Mouse (Mus musculus) MEL (cell line): ENCODE measurements around the gene Gng12. TPM values are rescaled to one million over a fixed set of nuclear protein-coding genes. Genes with fewer than 3 reads are reported as not detected.

ENCODE experiments used
- DNase-seq: peaks from one replicate; pipeline ENCODE4 v3.0.0; 2011; ENCODE audit warnings: low read depth, low spot score
- H3K27ac ChIP-seq: 2 replicates; pipeline ENCODE4 v1.5.1; 2012; ENCODE audit warnings: low read depth, mild to moderate bottlenecking, control low read depth, low read length, moderate library complexity; ENCODE audit not compliant: control insufficient read depth
- H3K27me3 ChIP-seq, 2 experiments: fragments of 150-350 bp in 1 of 2; sonication (generic) in 1 of 2; 2 replicates each; pipeline ENCODE4 v1.6.1; 2012; ENCODE audit warnings: low read length in 2 of 2, mild to moderate bottlenecking in 2 of 2, improper control_type of control experiment in 1 of 2, moderate library complexity in 1 of 2; ENCODE audit not compliant: insufficient read depth in 2 of 2, control insufficient read depth in 1 of 2
- H3K36me3 ChIP-seq, 2 experiments: 2 replicates each; pipeline ENCODE4 v1.6.1; 2012 to 2014; ENCODE audit warnings: low read length in 2 of 2, improper control_type of control experiment in 1 of 2, inconsistent platforms in 1 of 2, mild to moderate bottlenecking in 1 of 2; ENCODE audit not compliant: insufficient read depth in 2 of 2, control insufficient read depth in 1 of 2
- H3K4me1 ChIP-seq, 2 experiments: fragments of 150-350 bp in 1 of 2; sonication (generic) in 1 of 2; 2 replicates each; pipeline ENCODE4 v1.6.1; 2012; ENCODE audit warnings: low read length in 2 of 2, improper control_type of control experiment in 1 of 2, mild to moderate bottlenecking in 1 of 2; ENCODE audit not compliant: insufficient read depth in 2 of 2, control insufficient read depth in 1 of 2
- H3K4me3 ChIP-seq, 2 experiments: fragments of 150-350 bp in 1 of 2; sonication (generic) in 1 of 2; 2 replicates each; pipeline ENCODE4 v1.5.1; 2012; ENCODE audit warnings: low read depth in 2 of 2, low read length in 2 of 2, mild to moderate bottlenecking in 2 of 2, moderate library complexity in 2 of 2, control low read depth in 1 of 2, improper control_type of control experiment in 1 of 2; ENCODE audit not compliant: control insufficient read depth in 1 of 2, insufficient read depth in 1 of 2
- H3K79me2 ChIP-seq: 2 replicates; pipeline ENCODE4 v1.6.1; 2012; ENCODE audit warnings: mild to moderate bottlenecking, low read length, moderate library complexity; ENCODE audit not compliant: control insufficient read depth, poor library complexity, insufficient read depth
- H3K9ac ChIP-seq: 2 replicates; pipeline ENCODE4 v1.6.1; 2012; ENCODE audit warnings: low read depth, mild to moderate bottlenecking, control low read depth, low read length, moderate library complexity; ENCODE audit not compliant: control insufficient read depth, poor library complexity, severe bottlenecking
- H3K9me3 ChIP-seq: fragments of 150-350 bp; sonication (generic); replicated peaks from 2 replicates; pipeline ENCODE4 v1.6.1; 2012; ENCODE audit warnings: mild to moderate bottlenecking, low read length, improper control_type of control experiment, moderate library complexity; ENCODE audit not compliant: insufficient read depth
- BHLHE40 ChIP-seq: IDR thresholded peaks from 2 replicates; pipeline ENCODE4 v1.6.1; 2012; ENCODE audit warnings: low read depth, mild to moderate bottlenecking, inconsistent platforms, low read length, improper control_type of control experiment, borderline replicate concordance
- CHD2 ChIP-seq: IDR thresholded peaks from 2 replicates; pipeline ENCODE4 v1.6.1; 2011; ENCODE audit warnings: low read length, improper control_type of control experiment
- E2F4 ChIP-seq: IDR thresholded peaks from 2 replicates; pipeline ENCODE4 v1.6.1; 2011; ENCODE audit warnings: low read depth, low read length, improper control_type of control experiment, borderline replicate concordance
- GABPA ChIP-seq: IDR thresholded peaks from 2 replicates; pipeline ENCODE4 v1.6.1; 2012; ENCODE audit warnings: low read depth, mild to moderate bottlenecking, inconsistent platforms, low read length, improper control_type of control experiment, moderate library complexity
- GATA1 ChIP-seq: IDR thresholded peaks from 2 replicates; pipeline ENCODE4 v1.6.1; 2011; ENCODE audit warnings: low read depth, low read length, improper control_type of control experiment
- HCFC1 ChIP-seq: IDR thresholded peaks from 2 replicates; pipeline ENCODE4 v1.6.1; 2012; ENCODE audit warnings: low read depth, mild to moderate bottlenecking, inconsistent platforms, low read length, improper control_type of control experiment, moderate library complexity
- MAFK ChIP-seq: IDR thresholded peaks from 2 replicates; pipeline ENCODE4 v1.6.1; 2011; ENCODE audit warnings: low read depth, mild to moderate bottlenecking, low read length, improper control_type of control experiment, borderline replicate concordance
- MAX ChIP-seq: IDR thresholded peaks from 2 replicates; pipeline ENCODE4 v1.6.1; 2011; ENCODE audit warnings: low read length, improper control_type of control experiment
- MAZ ChIP-seq: IDR thresholded peaks from 2 replicates; pipeline ENCODE4 v1.6.1; 2012; ENCODE audit warnings: low read depth, mild to moderate bottlenecking, inconsistent platforms, low read length, improper control_type of control experiment
- MEF2A ChIP-seq: IDR thresholded peaks from 2 replicates; pipeline ENCODE4 v1.6.1; 2014; ENCODE audit warnings: low read depth, mild to moderate bottlenecking, inconsistent platforms, low read length, improper control_type of control experiment; ENCODE audit not compliant: poor library complexity, insufficient replicate concordance, severe bottlenecking; ENCODE audit errors: extremely low read depth
- MXI1 ChIP-seq: IDR thresholded peaks from 2 replicates; pipeline ENCODE4 v1.6.1; 2011; ENCODE audit warnings: mild to moderate bottlenecking, low read depth, low read length, improper control_type of control experiment
- MYB ChIP-seq: IDR thresholded peaks from 2 replicates; pipeline ENCODE4 v1.6.1; 2011; ENCODE audit warnings: mild to moderate bottlenecking, low read depth, low read length, improper control_type of control experiment
- NELFE ChIP-seq: IDR thresholded peaks from 2 replicates; pipeline ENCODE4 v1.6.1; 2011; ENCODE audit warnings: low read depth, low read length, improper control_type of control experiment
- NRF1 ChIP-seq: IDR thresholded peaks from 2 replicates; pipeline ENCODE4 v1.6.1; 2014; ENCODE audit warnings: low read depth, mild to moderate bottlenecking, inconsistent platforms, low read length, improper control_type of control experiment, moderate library complexity; ENCODE audit not compliant: poor library complexity, insufficient read depth, severe bottlenecking
- POLR2AphosphoS2 ChIP-seq: IDR thresholded peaks from 2 replicates; pipeline ENCODE4 v1.6.1; 2011; ENCODE audit warnings: low read length, improper control_type of control experiment
- RAD21 ChIP-seq: IDR thresholded peaks from 2 replicates; pipeline ENCODE4 v1.6.1; 2011; ENCODE audit warnings: mild to moderate bottlenecking, low read depth, low read length, improper control_type of control experiment
- RCOR1 ChIP-seq: IDR thresholded peaks from 2 replicates; pipeline ENCODE4 v1.6.1; 2012; ENCODE audit warnings: low read depth, mild to moderate bottlenecking, inconsistent platforms, low read length, improper control_type of control experiment
- SMC3 ChIP-seq: IDR thresholded peaks from 2 replicates; pipeline ENCODE4 v1.6.1; 2011; ENCODE audit warnings: low read depth, low read length, improper control_type of control experiment
- TAL1 ChIP-seq: IDR thresholded peaks from 2 replicates; pipeline ENCODE4 v1.6.1; 2012; ENCODE audit warnings: mild to moderate bottlenecking, inconsistent platforms, low read length, moderate library complexity, mixed read lengths
- TBP ChIP-seq: IDR thresholded peaks from 2 replicates; pipeline ENCODE4 v1.8.0; 2011; ENCODE audit warnings: low read depth, low read length, improper control_type of control experiment
- TCF12 ChIP-seq: IDR thresholded peaks from 2 replicates; pipeline ENCODE4 v1.6.1; 2014; ENCODE audit warnings: low read depth, mild to moderate bottlenecking, inconsistent platforms, low read length, improper control_type of control experiment, moderate library complexity
- UBTF ChIP-seq: IDR thresholded peaks from 2 replicates; pipeline ENCODE4 v1.6.1; 2012; ENCODE audit warnings: low read depth, mild to moderate bottlenecking, inconsistent platforms, low read length, improper control_type of control experiment, moderate library complexity, borderline replicate concordance; ENCODE audit not compliant: insufficient read depth
- USF1 ChIP-seq: IDR thresholded peaks from 2 replicates; pipeline ENCODE4 v1.6.1; 2014; ENCODE audit warnings: low read depth, mild to moderate bottlenecking, inconsistent platforms, low read length, improper control_type of control experiment, moderate library complexity
- ZC3H11A ChIP-seq: IDR thresholded peaks from 2 replicates; pipeline ENCODE4 v1.6.1; 2012; ENCODE audit warnings: low read depth, mild to moderate bottlenecking, inconsistent platforms, low read length, improper control_type of control experiment
- polyA plus RNA-seq, 2 experiments: library from polyadenylated mRNA; stranded (reverse) in 1 of 2; unstranded in 1 of 2; fragments of >175 nt in 1 of 2; fragments of >200 nt in 1 of 2; gene quantifications; 2 replicates each; pipeline versions ENCODE4 v1.2.1 to v1.2.4; 2012; ENCODE audit warnings: low replicate concordance in 2 of 2, low read depth in 1 of 2; ENCODE audit not compliant: insufficient read length in 2 of 2, insufficient read depth in 1 of 2, missing spikeins in 1 of 2
- total RNA-seq: library from RNA; depleted of rRNA; stranded (reverse); fragments of 300-350 nt; gene quantifications from 2 replicates; pipeline ENCODE4 v1.2.3, GENCODE M21; 2012

The Gng12 gene
- total and polyA plus RNA-seq, 3 experiments = 16.8 to 44.0 TPM; not detected in 1

DNA sequence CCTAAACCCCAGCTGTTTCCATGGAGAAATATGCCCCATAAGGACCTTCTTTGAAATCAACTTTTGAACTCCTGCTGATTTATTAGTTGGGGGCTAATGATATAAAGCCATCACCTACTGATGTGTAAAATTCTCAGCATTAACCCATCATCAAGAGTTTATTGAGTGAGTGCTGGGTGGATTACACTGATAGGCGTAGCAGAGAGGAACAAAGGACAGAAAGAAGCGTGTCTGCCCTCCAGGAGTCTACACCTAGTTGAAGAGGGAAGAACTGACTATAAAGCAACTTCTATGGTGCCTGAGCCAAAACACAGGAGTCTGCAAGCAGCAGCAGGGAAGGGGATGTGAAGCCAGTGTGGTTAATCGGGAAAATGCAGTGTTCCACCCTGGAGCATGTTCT lies 73.2 kb downstream of the Gng12 start:
- no peak overlapping the region for H3K4me3 ChIP-seq
- H3K36me3 ChIP-seq = peaks cover 0 to 10% of the 10 kb centered on the region in 2 experiments; a peak in 2 of 4 replicates
- H3K27me3 ChIP-seq = no peaks in the 10 kb centered on the region
- no peaks in the 10 kb centered on the region for H3K9me3 ChIP-seq
- no peak overlapping the region for H3K27ac ChIP-seq
- H3K4me1 ChIP-seq = peaks cover 2 to 3% of the 10 kb centered on the region in 2 experiments; a peak in 1 of 4 replicates
- TF ChIP-seq MXI1 (no peak), SMC3 (no peak), NELFE (no peak), TAL1 (no peak), E2F4 (no peak), MYB (no peak), HCFC1 (no peak), GATA1 (no peak), GABPA (no peak)
- TF ChIP-seq, all 39 proteins: peak for 0
- DNase-seq = no peak
- H3K9ac ChIP-seq = no peak overlapping the region
- no peaks in the 10 kb centered on the region; the same call in 1 of the 2 replicates for H3K79me2 ChIP-seq

DNA sequence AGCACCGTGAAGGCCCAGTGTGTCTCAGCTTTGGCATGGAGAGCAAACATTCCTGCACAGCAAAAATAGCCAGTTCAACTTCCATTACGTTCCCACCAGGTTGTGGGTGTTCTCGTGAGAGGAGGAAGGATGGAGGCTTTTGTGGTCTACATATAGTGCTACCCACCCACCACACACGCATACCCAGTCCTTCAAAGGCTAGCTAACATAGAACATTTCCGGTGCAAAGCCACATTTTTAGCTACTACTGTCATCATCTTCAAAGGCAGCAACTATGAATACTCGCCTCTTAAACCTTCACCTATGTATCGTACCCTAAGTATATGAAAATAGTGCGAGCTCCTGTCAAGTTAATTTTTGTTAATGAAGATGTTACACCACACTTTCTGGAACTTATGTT lies 76.1 kb downstream of the Gng12 start:
- H3K36me3 ChIP-seq = peaks cover 0 to 10% of the 10 kb centered on the region in 2 experiments; a peak in 2 of 4 replicates
- peaks cover 3% of the 10 kb centered on the region in 2 experiments; a peak in 1 of 4 replicates for H3K4me1 ChIP-seq

More for the DNA sequence above, 76.1 kb downstream of the Gng12 start:
- no peak overlapping the region for H3K9ac ChIP-seq
- H3K79me2 ChIP-seq = no peaks in the 10 kb centered on the region; the same call in 1 of the 2 replicates
- TF ChIP-seq HCFC1 (no peak), RAD21 (no peak), UBTF (no peak), TCF12 (no peak), NRF1 (no peak), MXI1 (no peak), TAL1 (no peak), MAZ (no peak), MAX (no peak), SMC3 (no peak), BHLHE40 (no peak), CHD2 (no peak), USF1 (no peak), ZC3H11A (no peak), MEF2A (no peak), TBP (no peak), POLR2AphosphoS2 (no peak), GATA1 (no peak), RCOR1 (no peak), MAFK (no peak)
- no peaks in the 10 kb centered on the region for H3K27me3 ChIP-seq
- H3K4me3 ChIP-seq = no peak overlapping the region
- H3K9me3 ChIP-seq = no peaks in the 10 kb centered on the region
- no peak for DNase-seq
- H3K27ac ChIP-seq = no peak overlapping the region
